14 mouse cellular contexts compared by ENCODE assay signal in genomic region chr4:137928813-137929212, GRCm38 (mm10).
DNase-seq lines count a peak whose midpoint lies in the region; ATAC-seq and TF ChIP-seq lines count a peak whose summit lies in the region.
"Had no signal": no experiment of that assay in that cellular context is flagged by ENCODE, and none has a peak within 500 bp of the region (broad histone marks: within the 10 kb centered on the region; RNA-seq: fewer than 3 reads in every experiment).

No protein-coding gene starts in this region.

- TF ChIP-seq POLR2A in lung, adult 2 months (IDR thresholded peaks at IDR 0.05; ENCODE audit: borderline replicate concordance, extremely low read depth, low read depth, low read length) = no peak
- no peak for TF ChIP-seq POLR2A in embryonic fibroblast, embryonic 13.5 days (IDR thresholded peaks at IDR 0.05; ENCODE audit: low read depth, low read length)

- peak overlapping the region; percentile 94 for H3K27ac ChIP-seq in heart, embryonic 11.5 days (ENCODE audit: low read depth, low read length)
- peak overlapping the region; percentile 91; the same call in 1 of the 2 replicates for H3K27ac ChIP-seq in lung, embryonic 15.5 days
- 0 out of 2 replicates have a peak overlapping the region, but pooled peaks have one; percentile 86 for H3K27ac ChIP-seq in embryonic fibroblast, embryonic 13.5 days (ENCODE audit: insufficient read depth, low read length)
- peak overlapping the region; percentile 2; the same call in 1 of the 2 replicates for H3K27ac ChIP-seq in liver, postnatal 0 days (ENCODE audit: low read depth)
- H3K27ac ChIP-seq: forebrain, embryonic 13.5 days had no signal

- TF ChIP-seq CTCF in lung, adult 2 months (IDR thresholded peaks at IDR 0.05; ENCODE audit: insufficient read depth, low read length) = no peak
- no peak for TF ChIP-seq CTCF in embryonic fibroblast, embryonic 13.5 days (IDR thresholded peaks at IDR 0.05; ENCODE audit: borderline replicate concordance, insufficient read depth, low read length)
- no peak for TF ChIP-seq CTCF in liver, postnatal 0 days (IDR thresholded peaks at IDR 0.05; ENCODE audit: low read depth)

- peaks cover 69% of the 10 kb centered on the region for H3K4me1 ChIP-seq in heart, embryonic 11.5 days (ENCODE audit: control insufficient read depth, insufficient read depth, low read length)
- H3K4me1 ChIP-seq in lung, embryonic 15.5 days = peaks cover 60% of the 10 kb centered on the region
- H3K4me1 ChIP-seq in lung, adult 2 months (ENCODE audit: control insufficient read depth, insufficient read depth, low read length) = peaks cover 25% of the 10 kb centered on the region
- H3K4me1 ChIP-seq in embryonic fibroblast, embryonic 13.5 days (ENCODE audit: control insufficient read depth, insufficient read depth, low read length) = peaks cover 25% of the 10 kb centered on the region
- H3K4me1 ChIP-seq in liver, postnatal 0 days (ENCODE audit: insufficient read depth) = peaks cover 17% of the 10 kb centered on the region

- no peak for DNase-seq in heart, adult 9 months (ENCODE audit: low spot score in 2 of 2)
- no peak for DNase-seq in lung, adult 2 months
- DNase-seq in liver, postnatal 0 days = no peak
- DNase-seq in right cerebral cortex, postnatal 14 days = no peak
- DNase-seq: B cell, adult 2 months; cerebellum, postnatal 14 days; thymus, postnatal 4 days had no signal

- no peak overlapping the region for H3K4me2 ChIP-seq in heart, embryonic 11.5 days
- no peak overlapping the region for H3K4me2 ChIP-seq in lung, embryonic 15.5 days
- no peak overlapping the region for H3K4me2 ChIP-seq in liver, postnatal 0 days (ENCODE audit: low read depth, low read length)
- H3K4me2 ChIP-seq: forebrain, embryonic 13.5 days; midbrain, embryonic 11.5 days had no signal

- H3K36me3 ChIP-seq in heart, embryonic 11.5 days (ENCODE audit: control insufficient read depth, insufficient read depth, low read length) = peaks cover 10% of the 10 kb centered on the region
- H3K36me3 ChIP-seq in lung, embryonic 15.5 days = no peaks in the 10 kb centered on the region; the same call in 1 of the 2 replicates
- H3K36me3 ChIP-seq in liver, postnatal 0 days (replicated peaks; ENCODE audit: insufficient read depth, low read length) = peaks cover 15% of the 10 kb centered on the region

- WGBS in heart, embryonic 11.5 days (ENCODE audit: insufficient replicate concordance) = 86% methylated on average over 1 of the region's 1 CpGs
- WGBS in lung, embryonic 15.5 days = 77% methylated on average over 1 of the region's 1 CpGs
- 92% methylated on average over 1 of the region's 1 CpGs for WGBS in lung, adult 2 months
- 86% methylated on average over 1 of the region's 1 CpGs for WGBS in liver, postnatal 0 days (ENCODE audit: insufficient replicate concordance)

- no peaks in the 10 kb centered on the region for H3K9me3 ChIP-seq in heart, embryonic 11.5 days (replicated peaks; ENCODE audit: control insufficient read depth, low read length)
- H3K9me3 ChIP-seq in lung, embryonic 15.5 days = no peaks in the 10 kb centered on the region
- H3K9me3 ChIP-seq in liver, postnatal 0 days (ENCODE audit: low read length) = no peaks in the 10 kb centered on the region
- H3K9me3 ChIP-seq: forebrain, embryonic 13.5 days had no signal

- H3K27me3 ChIP-seq in heart, embryonic 11.5 days (ENCODE audit: control insufficient read depth, insufficient read depth, low read length) = no peaks in the 10 kb centered on the region
- peaks cover 29% of the 10 kb centered on the region; the same call in 1 of the 2 replicates for H3K27me3 ChIP-seq in lung, embryonic 15.5 days
- H3K27me3 ChIP-seq in liver, postnatal 0 days (ENCODE audit: insufficient read depth, low read length) = no peaks in the 10 kb centered on the region
- H3K27me3 ChIP-seq: Patski had no signal

- H3K9ac ChIP-seq in heart, embryonic 11.5 days (ENCODE audit: low read depth, low read length) = 0 out of 2 replicates have a peak overlapping the region, but pooled peaks have one; percentile 16
- no peak overlapping the region for H3K9ac ChIP-seq in lung, embryonic 15.5 days
- no peak overlapping the region for H3K9ac ChIP-seq in liver, postnatal 0 days (replicated peaks)
- H3K9ac ChIP-seq: forebrain, embryonic 13.5 days had no signal

- no peak overlapping the region for H3K4me3 ChIP-seq in heart, embryonic 11.5 days (ENCODE audit: low read depth, low read length)
- no peak overlapping the region for H3K4me3 ChIP-seq in lung, embryonic 15.5 days
- H3K4me3 ChIP-seq in lung, adult 2 months (replicated peaks; ENCODE audit: extremely low read depth, low read depth, low read length) = no peak overlapping the region
- H3K4me3 ChIP-seq in embryonic fibroblast, embryonic 13.5 days (ENCODE audit: insufficient read depth, low read length) = no peak overlapping the region
- H3K4me3 ChIP-seq in liver, postnatal 0 days (ENCODE audit: low read depth, low read length) = no peak overlapping the region
- H3K4me3 ChIP-seq: forebrain, embryonic 13.5 days; myocyte had no signal

- ATAC-seq in heart, embryonic 11.5 days (replicated peaks; ENCODE audit: insufficient number of reproducible peaks, low FRiP score, low TSS enrichment) = no peak
- no peak for ATAC-seq in lung, embryonic 15.5 days (ENCODE audit: borderline replicate concordance, extremely low read depth, low FRiP score, low TSS enrichment)
- ATAC-seq in liver, postnatal 0 days = no peak
- ATAC-seq: forebrain, embryonic 13.5 days had no signal

- no peak for TF ChIP-seq EP300 in liver, postnatal 0 days (IDR thresholded peaks at IDR 0.05; ENCODE audit: low read depth)

Comparison
In these comparisons a context has a peak if more than half of its experiments do, and no peak if none do; other contexts are left out.
1. H3K27ac ChIP-seq: peak in every context shown above with its lines; median percentile 94 in heart, embryonic 11.5 days; 91 in lung, embryonic 15.5 days; 86 in embryonic fibroblast, embryonic 13.5 days; 2 in liver, postnatal 0 days.